Mouse (Mus musculus): ENCODE data around the gene Limch1. TPM values are rescaled to one million over a fixed set of nuclear protein-coding genes. Genes with fewer than 3 reads are reported as not detected.
A peak's percentile ranks its signal among the peaks of the same experiment; 100 is the strongest.

The Limch1 gene
- polyA plus RNA-seq, 1 experiment from 2014 or later = 81.0 TPM

- peaks cover 24% of the 10 kb centered on the region for H3K4me1 ChIP-seq (replicated peaks; ENCODE audit: control insufficient read depth, insufficient read depth, low read length)
- 0 out of 2 replicates have a peak overlapping the region, but pooled peaks have one; percentile 5 for H3K9ac ChIP-seq (replicated peaks; ENCODE audit: low read depth, low read length)
- no peak overlapping the region for H3K27ac ChIP-seq (ENCODE audit: low read length)
- 63% methylated on average over 19 of the region's 19 CpGs for WGBS
- 0 out of 2 replicates have a peak overlapping the region, but pooled peaks have one; percentile 1 for H3K4me3 ChIP-seq (replicated peaks; ENCODE audit: low read length)
- H3K27me3 ChIP-seq (replicated peaks; ENCODE audit: control insufficient read depth, insufficient read depth, low read length) = no peaks in the 10 kb centered on the region
- H3K36me3 ChIP-seq (ENCODE audit: control insufficient read depth, insufficient read depth) = no peaks in the 10 kb centered on the region
- 0 out of 2 replicates have a peak, but pooled peaks have one; percentile 39 for ATAC-seq
- peak overlapping the region; percentile 51 for H3K4me2 ChIP-seq (ENCODE audit: low read length)
- no peaks in the 10 kb centered on the region for H3K9me3 ChIP-seq (ENCODE audit: control insufficient read depth, low read length)
Measured at GRCm38 (mm10) chr5:66968925-66969711, 223.5 kb downstream of the Limch1 start.

- peaks cover 4% of the 10 kb centered on the region for H3K4me1 ChIP-seq (replicated peaks; ENCODE audit: control insufficient read depth, insufficient read depth, low read length)
- H3K36me3 ChIP-seq (ENCODE audit: control insufficient read depth, insufficient read depth) = no peaks in the 10 kb centered on the region
- no peak overlapping the region for H3K4me3 ChIP-seq (replicated peaks; ENCODE audit: low read length)
- no peak for ATAC-seq
- H3K27me3 ChIP-seq (replicated peaks; ENCODE audit: control insufficient read depth, insufficient read depth, low read length) = no peaks in the 10 kb centered on the region
- H3K4me2 ChIP-seq (ENCODE audit: low read length) = no peak overlapping the region
- H3K27ac ChIP-seq (ENCODE audit: low read length) = no peak overlapping the region
- no peaks in the 10 kb centered on the region for H3K9me3 ChIP-seq (ENCODE audit: control insufficient read depth, low read length)
- no peak overlapping the region for H3K9ac ChIP-seq (replicated peaks; ENCODE audit: low read depth, low read length)
- 93% methylated on average over 8 of the region's 8 CpGs for WGBS
Measured at GRCm38 (mm10) chr5:66975621-66976020, 230.0 kb downstream of the Limch1 start.

- 50% methylated on average over 19 of the region's 19 CpGs for WGBS
- ATAC-seq = peak; percentile 64
- no peak overlapping the region for H3K27ac ChIP-seq (ENCODE audit: low read length)
- H3K27me3 ChIP-seq (replicated peaks; ENCODE audit: control insufficient read depth, insufficient read depth, low read length) = no peaks in the 10 kb centered on the region
- H3K4me3 ChIP-seq (replicated peaks; ENCODE audit: low read length) = no peak overlapping the region
- no peaks in the 10 kb centered on the region for H3K36me3 ChIP-seq (ENCODE audit: control insufficient read depth, insufficient read depth)
- peaks cover 7% of the 10 kb centered on the region for H3K4me1 ChIP-seq (replicated peaks; ENCODE audit: control insufficient read depth, insufficient read depth, low read length)
- H3K9ac ChIP-seq (replicated peaks; ENCODE audit: low read depth, low read length) = no peak overlapping the region
- H3K9me3 ChIP-seq (ENCODE audit: control insufficient read depth, low read length) = no peaks in the 10 kb centered on the region
- H3K4me2 ChIP-seq (ENCODE audit: low read length) = no peak overlapping the region
Measured at GRCm38 (mm10) chr5:66979332-66980218, 233.9 kb downstream of the Limch1 start.

- Histone ChIP-seq H3K4me3 (replicated peaks; ENCODE audit: low read length) (no peak overlapping the region), H3K4me1 (replicated peaks; ENCODE audit: control insufficient read depth, insufficient read depth, low read length) (peaks cover 7% of the 10 kb centered on the region), H3K9me3 (ENCODE audit: control insufficient read depth, low read length) (no peaks in the 10 kb centered on the region), H3K27me3 (replicated peaks; ENCODE audit: control insufficient read depth, insufficient read depth, low read length) (no peaks in the 10 kb centered on the region), H3K27ac (ENCODE audit: low read length) (no peak overlapping the region), H3K4me2 (ENCODE audit: low read length) (no peak overlapping the region), H3K36me3 (ENCODE audit: control insufficient read depth, insufficient read depth) (no peaks in the 10 kb centered on the region), H3K9ac (replicated peaks; ENCODE audit: low read depth, low read length) (no peak overlapping the region)
- WGBS = 39% methylated on average over 4 of the region's 4 CpGs
- ATAC-seq = peak; percentile 51
Measured at GRCm38 (mm10) chr5:66980862-66981261, 235.2 kb downstream of the Limch1 start.

GRCm38 (mm10) chr5:66983104-66983503 lies 237.5 kb downstream of the Limch1 start:
- H3K9ac ChIP-seq (replicated peaks; ENCODE audit: low read depth, low read length) = no peak overlapping the region
- ATAC-seq = no peak
- H3K4me2 ChIP-seq (ENCODE audit: low read length) = no peak overlapping the region
- peaks cover 9% of the 10 kb centered on the region for H3K4me1 ChIP-seq (replicated peaks; ENCODE audit: control insufficient read depth, insufficient read depth, low read length)
- 93% methylated on average over 5 of the region's 5 CpGs for WGBS
- H3K9me3 ChIP-seq (ENCODE audit: control insufficient read depth, low read length) = no peaks in the 10 kb centered on the region
- no peak overlapping the region for H3K27ac ChIP-seq (ENCODE audit: low read length)
- H3K4me3 ChIP-seq (replicated peaks; ENCODE audit: low read length) = no peak overlapping the region
- no peaks in the 10 kb centered on the region for H3K27me3 ChIP-seq (replicated peaks; ENCODE audit: control insufficient read depth, insufficient read depth, low read length)
- H3K36me3 ChIP-seq (ENCODE audit: control insufficient read depth, insufficient read depth) = no peaks in the 10 kb centered on the region

GRCm38 (mm10) chr5:66988926-66989325 lies 243.3 kb downstream of the Limch1 start:
- no peak for ATAC-seq
- Histone ChIP-seq H3K36me3 (ENCODE audit: control insufficient read depth, insufficient read depth) (no peaks in the 10 kb centered on the region), H3K4me2 (ENCODE audit: low read length) (no peak overlapping the region), H3K27ac (ENCODE audit: low read length) (no peak overlapping the region), H3K4me1 (replicated peaks; ENCODE audit: control insufficient read depth, insufficient read depth, low read length) (0 out of 2 replicates have a peak, but pooled peaks cover 2% of the 10 kb centered on the region), H3K4me3 (replicated peaks; ENCODE audit: low read length) (no peak overlapping the region), H3K9me3 (ENCODE audit: control insufficient read depth, low read length) (no peaks in the 10 kb centered on the region), H3K27me3 (replicated peaks; ENCODE audit: control insufficient read depth, insufficient read depth, low read length) (no peaks in the 10 kb centered on the region), H3K9ac (replicated peaks; ENCODE audit: low read depth, low read length) (no peak overlapping the region)
- 73% methylated on average over 4 of the region's 4 CpGs for WGBS

GRCm38 (mm10) chr5:66989531-66989930 lies 243.9 kb downstream of the Limch1 start:
- Histone ChIP-seq H3K9ac (replicated peaks; ENCODE audit: low read depth, low read length) (no peak overlapping the region), H3K9me3 (ENCODE audit: control insufficient read depth, low read length) (no peaks in the 10 kb centered on the region), H3K4me3 (replicated peaks; ENCODE audit: low read length) (no peak overlapping the region), H3K36me3 (ENCODE audit: control insufficient read depth, insufficient read depth) (no peaks in the 10 kb centered on the region), H3K27ac (ENCODE audit: low read length) (no peak overlapping the region), H3K27me3 (replicated peaks; ENCODE audit: control insufficient read depth, insufficient read depth, low read length) (no peaks in the 10 kb centered on the region), H3K4me2 (ENCODE audit: low read length) (no peak overlapping the region), H3K4me1 (replicated peaks; ENCODE audit: control insufficient read depth, insufficient read depth, low read length) (0 out of 2 replicates have a peak, but pooled peaks cover 2% of the 10 kb centered on the region)
- no peak for ATAC-seq
- 86% methylated on average over 7 of the region's 7 CpGs for WGBS

- H3K9me3 ChIP-seq (ENCODE audit: control insufficient read depth, low read length) = no peaks in the 10 kb centered on the region
- 79% methylated on average over 7 of the region's 7 CpGs for WGBS
- no peaks in the 10 kb centered on the region for H3K36me3 ChIP-seq (ENCODE audit: control insufficient read depth, insufficient read depth)
- H3K27me3 ChIP-seq (replicated peaks; ENCODE audit: control insufficient read depth, insufficient read depth, low read length) = no peaks in the 10 kb centered on the region
- ATAC-seq = no peak
- peaks cover 13% of the 10 kb centered on the region for H3K4me1 ChIP-seq (replicated peaks; ENCODE audit: control insufficient read depth, insufficient read depth, low read length)
- H3K4me2 ChIP-seq (ENCODE audit: low read length) = no peak overlapping the region
- no peak overlapping the region for H3K27ac ChIP-seq (ENCODE audit: low read length)
- no peak overlapping the region for H3K4me3 ChIP-seq (replicated peaks; ENCODE audit: low read length)
- H3K9ac ChIP-seq (replicated peaks; ENCODE audit: low read depth, low read length) = no peak overlapping the region
Measured at GRCm38 (mm10) chr5:66992401-66992800, 246.8 kb downstream of the Limch1 start.

- no peak for ATAC-seq
- no peaks in the 10 kb centered on the region for H3K36me3 ChIP-seq (ENCODE audit: control insufficient read depth, insufficient read depth)
- no peaks in the 10 kb centered on the region for H3K9me3 ChIP-seq (ENCODE audit: control insufficient read depth, low read length)
- H3K4me1 ChIP-seq (replicated peaks; ENCODE audit: control insufficient read depth, insufficient read depth, low read length) = peaks cover 18% of the 10 kb centered on the region
- no peak overlapping the region for H3K27ac ChIP-seq (ENCODE audit: low read length)
- no peak overlapping the region for H3K9ac ChIP-seq (replicated peaks; ENCODE audit: low read depth, low read length)
- WGBS = 55% methylated on average over 11 of the region's 11 CpGs
- no peaks in the 10 kb centered on the region for H3K27me3 ChIP-seq (replicated peaks; ENCODE audit: control insufficient read depth, insufficient read depth, low read length)
- H3K4me3 ChIP-seq (replicated peaks; ENCODE audit: low read length) = no peak overlapping the region
- H3K4me2 ChIP-seq (ENCODE audit: low read length) = no peak overlapping the region
Measured at GRCm38 (mm10) chr5:66993076-66993475, 247.4 kb downstream of the Limch1 start.

All from forebrain, embryonic 16.5 days (tissue).